Comparison of ENCODE assay signal across 9 mouse cellular contexts in the genomic region with DNA sequence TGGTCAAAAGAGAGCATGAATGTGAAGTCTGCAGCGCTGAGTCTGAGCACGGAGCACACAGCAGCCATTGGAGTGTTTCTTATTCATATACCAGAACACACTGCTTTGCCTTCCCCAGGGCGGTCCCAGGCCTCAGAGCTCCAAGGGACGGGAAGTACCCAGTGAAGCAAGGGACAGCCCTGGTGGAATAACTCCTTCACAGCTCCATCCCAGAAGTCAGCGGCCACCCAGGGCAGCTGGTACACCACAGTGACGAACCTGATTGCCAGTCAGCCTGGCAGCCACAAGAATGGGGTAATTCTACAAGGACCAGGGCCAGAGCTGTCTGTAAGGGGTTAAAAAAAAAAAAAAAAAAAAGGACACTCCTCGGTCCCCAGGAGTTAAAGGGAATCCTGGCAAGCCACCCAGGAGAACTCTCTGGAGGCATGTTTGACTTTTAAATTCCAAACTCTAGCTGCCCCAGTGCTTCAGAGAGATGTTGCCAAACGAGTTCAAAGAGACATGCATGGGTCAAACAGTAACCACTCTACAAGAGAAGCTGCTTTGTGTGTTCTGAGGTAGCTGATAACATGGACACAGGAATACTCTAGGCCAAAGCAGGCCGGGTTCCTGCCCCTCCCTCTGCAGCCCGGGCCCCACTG. TPM values are rescaled to one million over a fixed set of nuclear protein-coding genes. Genes with fewer than 3 reads are reported as not detected.
DNase-seq lines count a peak whose midpoint lies in the region.
"Had no signal": no experiment of that assay in that cellular context is flagged by ENCODE, and none has a peak within 500 bp of the region (broad histone marks: within the 10 kb centered on the region; RNA-seq: fewer than 3 reads in every experiment).

No protein-coding gene starts in this region.

- intact Hi-C loops in heart, postnatal 14 days (cut with DNase I) = loop anchor here (2.0 kb wide), 1 partner anchor 15 kb away; the partner anchor contains the start of gene Myof
- intact Hi-C loops in left cerebral cortex, postnatal 10 days (cut with DNase I) = no loop called here

- DNase-seq in gastrocnemius, postnatal 25 days = peak; percentile 23
- DNase-seq in gastrocnemius, adult 8-10 months (ENCODE audit: low spot score in 2 of 2) = no peak
- peak; percentile 38 to 49 for DNase-seq in heart, postnatal 14 days
- DNase-seq in kidney, postnatal 36 days = peak; percentile 66 to 80
- peak; percentile 83 for DNase-seq in lung, postnatal 36 days
- no peak for DNase-seq in embryo, embryonic 9.5 days (ENCODE audit: extremely low spot score)
- DNase-seq in right cerebral cortex, postnatal 14 days = no peak
- no peak for DNase-seq in left cerebral cortex, postnatal 10 days (ENCODE audit: extremely low spot score in 1 of 2, low spot score in 2 of 2)
- DNase-seq: layer of hippocampus, adult 9-11 months had no signal

RNA-seq across cellular contexts. Expression of gene Myof, which starts 15.4 kb away (rescaled TPM):
- 1 to 10 TPM; 5.3 to 8.8 TPM for total RNA-seq in gastrocnemius, postnatal 25 days (2021)
- total RNA-seq in gastrocnemius, adult 8-10 months (2022) = 1 to 10 TPM; 4.0 to 5.8 (median 5.0) TPM
- 10 to 100 TPM; 14.3 to 15.9 TPM for total RNA-seq in heart, postnatal 14 days (2021)
- total RNA-seq in left cerebral cortex, postnatal 10 days (2021) = 1 to 10 TPM; 7.2 to 7.8 TPM

RNA-seq across cellular contexts. Expression of gene Cep55, which starts 26.8 kb away (rescaled TPM):
- total RNA-seq in gastrocnemius, postnatal 25 days (2021) = under 1 TPM; 0.10 to 0.29 TPM
- not detected for total RNA-seq in gastrocnemius, adult 8-10 months (2022)
- 1 to 10 TPM; 2.5 to 3.5 TPM for total RNA-seq in heart, postnatal 14 days (2021)
- 1 to 10 TPM in 1 of 2 experiments, under 1 TPM in 1; 0.83 to 1.0 TPM for total RNA-seq in left cerebral cortex, postnatal 10 days (2021)

Comparison
In these comparisons a context has a peak if more than half of its experiments do, and no peak if none do; other contexts are left out.
1. DNase-seq: peak in gastrocnemius, postnatal 25 days (single experiment), heart, postnatal 14 days (2 of 2), kidney, postnatal 36 days (2 of 2) and lung, postnatal 36 days (single experiment); none in gastrocnemius, adult 8-10 months (0 of 2), embryo, embryonic 9.5 days (single experiment), right cerebral cortex, postnatal 14 days (single experiment) and left cerebral cortex, postnatal 10 days (0 of 2).